Mouse (Mus musculus): ENCODE measurements around the gene Rai1.

Rai1 gene

GRCm38 (mm10) chr11:60164450-60164849 lies 59.6 kb downstream of the Rai1 start:
- DNase-seq = no peak

- DNase-seq = no peak
Observed at GRCm38 (mm10) chr11:60165076-60165475, 60.3 kb downstream of the Rai1 start.

- DNase-seq = no peak
Observed at GRCm38 (mm10) chr11:60168780-60169179, 64.0 kb downstream of the Rai1 start.

- DNase-seq = no peak
Observed at GRCm38 (mm10) chr11:60172074-60172473, 67.3 kb downstream of the Rai1 start.

GRCm38 (mm10) chr11:60173606-60174184 lies 68.9 kb downstream of the Rai1 start:
- no peak for DNase-seq

- DNase-seq = peak; percentile 57
Observed at GRCm38 (mm10) chr11:60175371-60176181, 70.8 kb downstream of the Rai1 start.

- peak; percentile 74 for DNase-seq
Observed at GRCm38 (mm10) chr11:60176182-60176974, 71.6 kb downstream of the Rai1 start.

- peak; percentile 38 for DNase-seq
Observed at GRCm38 (mm10) chr11:60176975-60177657, 72.3 kb downstream of the Rai1 start.

- no peak for DNase-seq
Observed at GRCm38 (mm10) chr11:60178005-60178404, 73.2 kb downstream of the Rai1 start.

GRCm38 (mm10) chr11:60178506-60178905 lies 73.7 kb downstream of the Rai1 start:
- DNase-seq = peak; percentile 83

GRCm38 (mm10) chr11:60182116-60182670 lies 77.4 kb downstream of the Rai1 start:
- DNase-seq = peak; percentile 96

- no peak for DNase-seq
Observed at GRCm38 (mm10) chr11:60182741-60183140, 77.9 kb downstream of the Rai1 start.

- no peak for DNase-seq
Observed at GRCm38 (mm10) chr11:60184346-60185325, 79.8 kb downstream of the Rai1 start.

GRCm38 (mm10) chr11:60185396-60186231 lies 80.8 kb downstream of the Rai1 start:
- no peak for DNase-seq

- no peak for DNase-seq
Observed at GRCm38 (mm10) chr11:60187070-60187469, 82.3 kb downstream of the Rai1 start.

GRCm38 (mm10) chr11:60188275-60188853 lies 83.6 kb downstream of the Rai1 start:
- DNase-seq = no peak

- DNase-seq = peak; percentile 14
Observed at GRCm38 (mm10) chr11:60189501-60190040, 84.8 kb downstream of the Rai1 start.

GRCm38 (mm10) chr11:60190055-60190641 lies 85.3 kb downstream of the Rai1 start:
- no peak for DNase-seq

- no peak for DNase-seq
Observed at GRCm38 (mm10) chr11:60192534-60192933, 87.7 kb downstream of the Rai1 start.
